Mouse (Mus musculus): ENCODE measurements around the gene Gm9573.

Gm9573 gene

GRCm38 (mm10) chr17:35626537-35626936 lies at the start of gene Gm9573:
Gm9573 (minus strand) TSS chr17:35626637.
- no peak for DNase-seq

GRCm38 (mm10) chr17:35673416-35674035 lies 47.1 kb upstream of the Gm9573 start, which contains the start of gene Gtf2h4:
Gtf2h4 (minus strand) TSS chr17:35673739.
- peak; percentile 98 for DNase-seq

GRCm38 (mm10) chr17:35672527-35672926 lies 46.1 kb upstream of the Gm9573 start:
- no peak for DNase-seq

GRCm38 (mm10) chr17:35671846-35672245 lies 45.4 kb upstream of the Gm9573 start:
- DNase-seq, result no peak

- no peak for DNase-seq
These were observed 43.3 kb upstream of the Gm9573 start for GRCm38 (mm10) chr17:35669731-35670130.

GRCm38 (mm10) chr17:35667334-35668065 lies 41.1 kb upstream of the Gm9573 start, which contains the start of gene Vars2:
Vars2 (minus strand) TSS chr17:35667592.
- peak; percentile 98 for DNase-seq

GRCm38 (mm10) chr17:35666851-35667256 lies 40.4 kb upstream of the Gm9573 start:
- DNase-seq, result no peak

- peak; percentile 57 for DNase-seq
These were observed 39.6 kb upstream of the Gm9573 start for GRCm38 (mm10) chr17:35665957-35666515.

- no peak for DNase-seq
These were observed 26.6 kb upstream of the Gm9573 start for GRCm38 (mm10) chr17:35653086-35653485.

GRCm38 (mm10) chr17:35649429-35649828 lies 23.0 kb upstream of the Gm9573 start:
- peak; percentile 49 for DNase-seq

GRCm38 (mm10) chr17:35643609-35644236 lies 17.3 kb upstream of the Gm9573 start, which contains the start of gene Mucl3:
Mucl3 (minus strand) TSS chr17:35643695.
- no peak for DNase-seq

GRCm38 (mm10) chr17:35639352-35639751 lies 12.9 kb upstream of the Gm9573 start:
- DNase-seq, result no peak

- DNase-seq, result peak; percentile 73
These were observed 12.2 kb upstream of the Gm9573 start for GRCm38 (mm10) chr17:35638475-35639190.

- DNase-seq, result peak; percentile 37
These were observed 9.9 kb upstream of the Gm9573 start for GRCm38 (mm10) chr17:35636363-35636762.

- peak; percentile 80 for DNase-seq
These were observed 9.3 kb upstream of the Gm9573 start for GRCm38 (mm10) chr17:35635699-35636111.

GRCm38 (mm10) chr17:35635202-35635601 lies 8.8 kb upstream of the Gm9573 start:
- DNase-seq, result no peak

GRCm38 (mm10) chr17:35633992-35634391 lies 7.6 kb upstream of the Gm9573 start:
- peak; percentile 51 for DNase-seq

- no peak for DNase-seq
These were observed 9.3 kb downstream of the Gm9573 start for GRCm38 (mm10) chr17:35617127-35617526.

GRCm38 (mm10) chr17:35601736-35602354 lies 24.6 kb downstream of the Gm9573 start:
- DNase-seq, result no peak

- no peak for DNase-seq
These were observed 25.2 kb downstream of the Gm9573 start, which contains the start of gene Sfta2 for GRCm38 (mm10) chr17:35601249-35601648. Sfta2 (plus strand) TSS chr17:35601549.

- no peak for DNase-seq
These were observed 29.0 kb downstream of the Gm9573 start for GRCm38 (mm10) chr17:35597399-35597798.

GRCm38 (mm10) chr17:35594456-35594855 lies 32.0 kb downstream of the Gm9573 start:
- DNase-seq, result no peak
